Mouse (Mus musculus): ENCODE data around the gene Rnf114. TPM values are rescaled to one million over a fixed set of nuclear protein-coding genes. Genes with fewer than 3 reads are reported as not detected.

Rnf114 gene
- polyA plus RNA-seq, 1 experiment from 2014 or later, result 39.5 TPM

- no peak for DNase-seq
- Histone ChIP-seq H3K4me2 (ENCODE audit: low read depth, low read length) (no peak overlapping the region), H3K36me3 (replicated peaks; ENCODE audit: insufficient read depth, low read length) (peaks cover 75% of the 10 kb centered on the region), H3K4me3 (ENCODE audit: low read depth, low read length) (no peak overlapping the region), H3K9ac (replicated peaks) (no peak overlapping the region), H3K27me3 (ENCODE audit: insufficient read depth, low read length) (no peaks in the 10 kb centered on the region), H3K4me1 (ENCODE audit: insufficient read depth) (peaks cover 19% of the 10 kb centered on the region), H3K27ac (ENCODE audit: low read depth) (no peak overlapping the region), H3K9me3 (ENCODE audit: low read length) (no peaks in the 10 kb centered on the region)
- WGBS (ENCODE audit: insufficient replicate concordance), result 92% methylated on average over 21 of the region's 21 CpGs
- no peak for TF ChIP-seq CTCF (IDR thresholded peaks at IDR 0.05; ENCODE audit: low read depth)
- no peak for TF ChIP-seq EP300 (IDR thresholded peaks at IDR 0.05; ENCODE audit: low read depth)
- no peak for ATAC-seq
Measured at GRCm38 (mm10) chr2:167449331-167450275, 42.8 kb upstream of the Rnf114 start.

GRCm38 (mm10) chr2:167450647-167451046 lies 41.8 kb upstream of the Rnf114 start:
- no peak overlapping the region for H3K27ac ChIP-seq (ENCODE audit: low read depth)
- H3K27me3 ChIP-seq (ENCODE audit: insufficient read depth, low read length), result no peaks in the 10 kb centered on the region
- 90% methylated on average over 8 of the region's 8 CpGs for WGBS (ENCODE audit: insufficient replicate concordance)
- no peak overlapping the region for H3K4me3 ChIP-seq (ENCODE audit: low read depth, low read length)
- ATAC-seq, result no peak
- H3K36me3 ChIP-seq (replicated peaks; ENCODE audit: insufficient read depth, low read length), result peaks cover 76% of the 10 kb centered on the region
- TF ChIP-seq EP300 (IDR thresholded peaks at IDR 0.05; ENCODE audit: low read depth) (no peak), CTCF (IDR thresholded peaks at IDR 0.05; ENCODE audit: low read depth) (peak; percentile 44)
- H3K4me2 ChIP-seq (ENCODE audit: low read depth, low read length), result no peak overlapping the region
- H3K9me3 ChIP-seq (ENCODE audit: low read length), result no peaks in the 10 kb centered on the region
- H3K4me1 ChIP-seq (ENCODE audit: insufficient read depth), result peaks cover 19% of the 10 kb centered on the region
- no peak overlapping the region for H3K9ac ChIP-seq (replicated peaks)
- DNase-seq, result no peak

GRCm38 (mm10) chr2:167453814-167454213 lies 38.6 kb upstream of the Rnf114 start:
- Histone ChIP-seq H3K9ac (replicated peaks) (no peak overlapping the region), H3K4me3 (ENCODE audit: low read depth, low read length) (no peak overlapping the region), H3K4me2 (ENCODE audit: low read depth, low read length) (no peak overlapping the region), H3K9me3 (ENCODE audit: low read length) (no peaks in the 10 kb centered on the region), H3K36me3 (replicated peaks; ENCODE audit: insufficient read depth, low read length) (peaks cover 67% of the 10 kb centered on the region), H3K4me1 (ENCODE audit: insufficient read depth) (no peaks in the 10 kb centered on the region), H3K27ac (ENCODE audit: low read depth) (no peak overlapping the region), H3K27me3 (ENCODE audit: insufficient read depth, low read length) (no peaks in the 10 kb centered on the region)
- no peak for DNase-seq
- WGBS (ENCODE audit: insufficient replicate concordance), result 69% methylated on average over 3 of the region's 3 CpGs
- ATAC-seq, result no peak
- TF ChIP-seq EP300 (IDR thresholded peaks at IDR 0.05; ENCODE audit: low read depth) (no peak), CTCF (IDR thresholded peaks at IDR 0.05; ENCODE audit: low read depth) (no peak)

- Histone ChIP-seq H3K9me3 (ENCODE audit: low read length) (no peaks in the 10 kb centered on the region), H3K4me3 (ENCODE audit: low read depth, low read length) (no peak overlapping the region), H3K9ac (replicated peaks) (no peak overlapping the region), H3K4me2 (ENCODE audit: low read depth, low read length) (no peak overlapping the region), H3K4me1 (ENCODE audit: insufficient read depth) (no peaks in the 10 kb centered on the region), H3K27ac (ENCODE audit: low read depth) (no peak overlapping the region), H3K27me3 (ENCODE audit: insufficient read depth, low read length) (no peaks in the 10 kb centered on the region), H3K36me3 (replicated peaks; ENCODE audit: insufficient read depth, low read length) (peaks cover 64% of the 10 kb centered on the region)
- WGBS (ENCODE audit: insufficient replicate concordance), result 92% methylated on average over 5 of the region's 5 CpGs
- DNase-seq (no peak), ATAC-seq (no peak)
- TF ChIP-seq EP300 (IDR thresholded peaks at IDR 0.05; ENCODE audit: low read depth) (no peak), CTCF (IDR thresholded peaks at IDR 0.05; ENCODE audit: low read depth) (no peak)
Measured at GRCm38 (mm10) chr2:167456361-167457020, 36.0 kb upstream of the Rnf114 start.

- H3K36me3 ChIP-seq (replicated peaks; ENCODE audit: insufficient read depth, low read length), result peaks cover 61% of the 10 kb centered on the region
- TF ChIP-seq EP300 (IDR thresholded peaks at IDR 0.05; ENCODE audit: low read depth) (no peak), CTCF (IDR thresholded peaks at IDR 0.05; ENCODE audit: low read depth) (no peak)
- ATAC-seq, result no peak
Measured at GRCm38 (mm10) chr2:167457213-167457612, 35.2 kb upstream of the Rnf114 start.

GRCm38 (mm10) chr2:167458548-167458947 lies 33.9 kb upstream of the Rnf114 start:
- H3K4me1 ChIP-seq (ENCODE audit: insufficient read depth), result no peaks in the 10 kb centered on the region
- H3K27me3 ChIP-seq (ENCODE audit: insufficient read depth, low read length), result no peaks in the 10 kb centered on the region
- no peak overlapping the region for H3K9ac ChIP-seq (replicated peaks)
- ATAC-seq (no peak), DNase-seq (no peak)
- H3K9me3 ChIP-seq (ENCODE audit: low read length), result no peaks in the 10 kb centered on the region
- H3K36me3 ChIP-seq (replicated peaks; ENCODE audit: insufficient read depth, low read length), result peaks cover 53% of the 10 kb centered on the region
- no peak for TF ChIP-seq EP300 (IDR thresholded peaks at IDR 0.05; ENCODE audit: low read depth)
- TF ChIP-seq CTCF (IDR thresholded peaks at IDR 0.05; ENCODE audit: low read depth), result no peak
- H3K27ac ChIP-seq (ENCODE audit: low read depth), result no peak overlapping the region
- H3K4me2 ChIP-seq (ENCODE audit: low read depth, low read length), result no peak overlapping the region
- no peak overlapping the region for H3K4me3 ChIP-seq (ENCODE audit: low read depth, low read length)
- 84% methylated on average over 3 of the region's 3 CpGs for WGBS (ENCODE audit: insufficient replicate concordance)

More at GRCm38 (mm10) chr2:167457213-167457612, 35.2 kb upstream of the Rnf114 start:
- H3K4me1 ChIP-seq (ENCODE audit: insufficient read depth), result no peaks in the 10 kb centered on the region
- H3K4me3 ChIP-seq (ENCODE audit: low read depth, low read length), result no peak overlapping the region
- H3K27ac ChIP-seq (ENCODE audit: low read depth), result no peak overlapping the region
- DNase-seq, result no peak
- WGBS (ENCODE audit: insufficient replicate concordance), result 81% methylated on average over 9 of the region's 9 CpGs
- H3K4me2 ChIP-seq (ENCODE audit: low read depth, low read length), result no peak overlapping the region
- H3K27me3 ChIP-seq (ENCODE audit: insufficient read depth, low read length), result no peaks in the 10 kb centered on the region
- H3K9me3 ChIP-seq (ENCODE audit: low read length), result no peaks in the 10 kb centered on the region
- no peak overlapping the region for H3K9ac ChIP-seq (replicated peaks)
